11 mouse cellular contexts compared by ENCODE assay signal in genomic region chr5:37050521-37051373, GRCm38 (mm10). TPM values are rescaled to one million over a fixed set of nuclear protein-coding genes. Genes with fewer than 3 reads are reported as not detected.
DNase-seq lines count a peak whose midpoint lies in the region; ATAC-seq and TF ChIP-seq lines count a peak whose summit lies in the region.
"Had no signal": no experiment of that assay in that cellular context is flagged by ENCODE, and none has a peak within 500 bp of the region (broad histone marks: within the 10 kb centered on the region; RNA-seq: fewer than 3 reads in every experiment).

No protein-coding gene starts in this region.

- H3K9me3 ChIP-seq in hindbrain, postnatal 0 days (ENCODE audit: low read length): no peaks in the 10 kb centered on the region
- H3K9me3 ChIP-seq in hindbrain, embryonic 14.5 days (ENCODE audit: control insufficient read depth, low read length): no peaks in the 10 kb centered on the region
- H3K9me3 ChIP-seq in midbrain, postnatal 0 days (ENCODE audit: low read length): no peaks in the 10 kb centered on the region
- H3K9me3 ChIP-seq: embryonic facial prominence, embryonic 12.5 days; heart, embryonic 15.5 days had no signal

- no peak overlapping the region for H3K4me3 ChIP-seq in hindbrain, postnatal 0 days (ENCODE audit: low read length)
- H3K4me3 ChIP-seq in hindbrain, embryonic 14.5 days (replicated peaks; ENCODE audit: low read length): no peak overlapping the region
- H3K4me3 ChIP-seq in midbrain, postnatal 0 days (ENCODE audit: low read depth, low read length): no peak overlapping the region
- H3K4me3 ChIP-seq: embryonic facial prominence, embryonic 12.5 days; heart, embryonic 15.5 days had no signal

- no peak overlapping the region for H3K9ac ChIP-seq in hindbrain, postnatal 0 days (replicated peaks; ENCODE audit: low read length)
- H3K9ac ChIP-seq in hindbrain, embryonic 14.5 days: no peak overlapping the region
- no peak overlapping the region for H3K9ac ChIP-seq in midbrain, postnatal 0 days (replicated peaks; ENCODE audit: low read length, poor library complexity, severe bottlenecking)
- H3K9ac ChIP-seq: embryonic facial prominence, embryonic 12.5 days; heart, embryonic 15.5 days had no signal

- H3K4me1 ChIP-seq in hindbrain, postnatal 0 days (ENCODE audit: insufficient read depth, low read length): 0 out of 2 replicates have a peak, but pooled peaks cover 9% of the 10 kb centered on the region
- H3K4me1 ChIP-seq in hindbrain, embryonic 14.5 days (replicated peaks; ENCODE audit: control insufficient read depth, insufficient read depth, low read length): peaks cover 19% of the 10 kb centered on the region; the same call in 1 of the 2 replicates
- no peaks in the 10 kb centered on the region; the same call in 1 of the 2 replicates for H3K4me1 ChIP-seq in midbrain, postnatal 0 days (ENCODE audit: insufficient read depth, low read length)
- H3K4me1 ChIP-seq: embryonic facial prominence, embryonic 12.5 days; heart, embryonic 15.5 days had no signal

- DNase-seq in hindbrain, postnatal 0 days (ENCODE audit: low spot score): no peak
- no peak for DNase-seq in hindbrain, embryonic 14.5 days (ENCODE audit: low spot score)
- peak; percentile 58 for DNase-seq in splenic B cell, adult 2 months (ENCODE audit: low read depth, low spot score)
- no peak for DNase-seq in layer of hippocampus, adult 8-10 months (ENCODE audit: low spot score in 2 of 2)
- no peak for DNase-seq in midbrain, postnatal 0 days (ENCODE audit: low spot score)
- no peak for DNase-seq in right cerebral cortex, postnatal 14 days

- 49% methylated on average over 9 of the region's 9 CpGs for WGBS in hindbrain, postnatal 0 days
- 49% methylated on average over 9 of the region's 9 CpGs for WGBS in hindbrain, embryonic 14.5 days
- WGBS in midbrain, postnatal 0 days: 43% methylated on average over 9 of the region's 9 CpGs

- H3K27me3 ChIP-seq in hindbrain, postnatal 0 days (ENCODE audit: insufficient read depth, low read length): no peaks in the 10 kb centered on the region
- no peaks in the 10 kb centered on the region for H3K27me3 ChIP-seq in hindbrain, embryonic 14.5 days (ENCODE audit: control insufficient read depth, insufficient read depth, low read length)
- H3K27me3 ChIP-seq in splenic B cell, adult 2 months (ENCODE audit: control insufficient read depth, insufficient read depth, low read length, poor library complexity, severe bottlenecking): no peaks in the 10 kb centered on the region
- H3K27me3 ChIP-seq in midbrain, postnatal 0 days (ENCODE audit: insufficient read depth, low read length): no peaks in the 10 kb centered on the region
- H3K27me3 ChIP-seq: embryonic facial prominence, embryonic 12.5 days had no signal

- ATAC-seq in hindbrain, postnatal 0 days: peak; percentile 17
- ATAC-seq in hindbrain, embryonic 14.5 days (ENCODE audit: low FRiP score): no peak
- peak; percentile 19 for ATAC-seq in CD4-positive, CD25-positive, alpha-beta regulatory T cell, adult 4 months
- ATAC-seq in inflammation-experienced regulatory T-cells, adult 6 months: peak; percentile 19
- ATAC-seq in midbrain, postnatal 0 days (ENCODE audit: low FRiP score): no peak

- no peak for TF ChIP-seq CTCF in hindbrain, postnatal 0 days (IDR thresholded peaks at IDR 0.05; ENCODE audit: low read depth)
- no peak for TF ChIP-seq CTCF in midbrain, postnatal 0 days (IDR thresholded peaks at IDR 0.05)

- no peak overlapping the region for H3K27ac ChIP-seq in hindbrain, postnatal 0 days
- H3K27ac ChIP-seq in hindbrain, embryonic 14.5 days: no peak overlapping the region
- no peak overlapping the region for H3K27ac ChIP-seq in midbrain, postnatal 0 days (ENCODE audit: low read depth, low read length)
- H3K27ac ChIP-seq: embryonic facial prominence, embryonic 12.5 days; heart, embryonic 15.5 days had no signal

- no peak overlapping the region for H3K4me2 ChIP-seq in hindbrain, postnatal 0 days (ENCODE audit: low read depth, low read length)
- H3K4me2 ChIP-seq in hindbrain, embryonic 14.5 days (replicated peaks): no peak overlapping the region
- H3K4me2 ChIP-seq in midbrain, postnatal 0 days (ENCODE audit: low read depth, low read length, poor library complexity, severe bottlenecking): no peak overlapping the region
- H3K4me2 ChIP-seq: embryonic facial prominence, embryonic 12.5 days; heart, embryonic 15.5 days had no signal

- H3K36me3 ChIP-seq in hindbrain, postnatal 0 days (ENCODE audit: insufficient read depth, low read length): no peaks in the 10 kb centered on the region
- no peaks in the 10 kb centered on the region for H3K36me3 ChIP-seq in hindbrain, embryonic 14.5 days (replicated peaks; ENCODE audit: control insufficient read depth, insufficient read depth)
- H3K36me3 ChIP-seq in splenic B cell, adult 2 months (ENCODE audit: control insufficient read depth, insufficient read depth, low read length, poor library complexity, severe bottlenecking): 0 out of 2 replicates have a peak, but pooled peaks cover 1% of the 10 kb centered on the region
- H3K36me3 ChIP-seq in midbrain, postnatal 0 days (ENCODE audit: insufficient read depth, low read length): no peaks in the 10 kb centered on the region
- H3K36me3 ChIP-seq: embryonic facial prominence, embryonic 12.5 days; G1E; heart, embryonic 15.5 days had no signal

RNA-seq across cellular contexts. Expression of gene Gm1043, which starts 34.4 kb away (rescaled TPM):
- 17.4 and 20.0 TPM in 2 replicates for total RNA-seq in hindbrain, postnatal 0 days (2014; rRNA removed)
- polyA plus RNA-seq in hindbrain, postnatal 0 days (2015; fragmentation: Nextera tagmentation; extraction: Ambion mirVana): 1.5 and 1.7 TPM in 2 replicates
- 1.7 and 2.0 TPM in 2 replicates for polyA plus RNA-seq in hindbrain, embryonic 14.5 days (2014; fragmentation: Nextera tagmentation; extraction: Ambion mirVana)
- polyA plus RNA-seq in CD4-positive, CD25-positive, alpha-beta regulatory T cell, adult 4 months (2017; shearing (Covaris generic)): 1 to 10 TPM; 2.4 to 4.2 TPM
- polyA plus RNA-seq in inflammation-experienced regulatory T-cells, adult 6 months (2017; shearing (Covaris generic)): 1 to 10 TPM in 2 of 3 experiments, under 1 TPM in 1; 0.30 to 2.4 (median 2.2) TPM
- 10 to 100 TPM; 22.4 to 42.6 (median 30.3) TPM for total RNA-seq in layer of hippocampus, adult 8-10 months (2022)
- total RNA-seq in midbrain, postnatal 0 days (2014; rRNA removed): 19.4 and 29.5 TPM in 2 replicates
- 1.2 and 1.6 TPM in 2 replicates for polyA plus RNA-seq in midbrain, postnatal 0 days (2015; fragmentation: Nextera tagmentation; extraction: Ambion mirVana)
- polyA plus RNA-seq: embryonic facial prominence, embryonic 12.5 days; G1E; heart, embryonic 15.5 days had no signal

Comparison
In these comparisons a context has a peak if more than half of its experiments do, and no peak if none do; other contexts are left out.
1. ATAC-seq: peak in hindbrain, postnatal 0 days (single experiment), CD4-positive, CD25-positive, alpha-beta regulatory T cell, adult 4 months (single experiment) and inflammation-experienced regulatory T-cells, adult 6 months (single experiment); none in hindbrain, embryonic 14.5 days (single experiment) and midbrain, postnatal 0 days (single experiment).